Mouse (Mus musculus): ENCODE results near the gene Gm10203. TPM values are rescaled to one million over a fixed set of nuclear protein-coding genes. Genes with fewer than 3 reads are reported as not detected.

Gm10203 gene
- polyA plus RNA-seq, 1 experiment from 2014 or later = not detected

GRCm38 (mm10) chr6:149126675-149127074, 3.3 kb upstream of the Gm10203 start:
- Histone ChIP-seq H3K27ac (ENCODE audit: low read depth, low read length) (no peak overlapping the region), H3K36me3 (ENCODE audit: control insufficient read depth, insufficient read depth, low read length) (no peaks in the 10 kb centered on the region), H3K9ac (ENCODE audit: low read length) (no peak overlapping the region), H3K4me2 (ENCODE audit: low read length) (no peak overlapping the region), H3K4me3 (ENCODE audit: low read depth, low read length) (no peak overlapping the region), H3K27me3 (replicated peaks; ENCODE audit: control insufficient read depth, insufficient read depth, low read length) (no peaks in the 10 kb centered on the region), H3K4me1 (ENCODE audit: control insufficient read depth, insufficient read depth, low read length) (no peaks in the 10 kb centered on the region), H3K9me3 (replicated peaks; ENCODE audit: control insufficient read depth, low read length) (no peaks in the 10 kb centered on the region)
- peak; percentile 67 for ATAC-seq
- peak; percentile 54 for DNase-seq (ENCODE audit: low spot score)
- WGBS = 65% methylated on average over 4 of the region's 4 CpGs

DNA sequence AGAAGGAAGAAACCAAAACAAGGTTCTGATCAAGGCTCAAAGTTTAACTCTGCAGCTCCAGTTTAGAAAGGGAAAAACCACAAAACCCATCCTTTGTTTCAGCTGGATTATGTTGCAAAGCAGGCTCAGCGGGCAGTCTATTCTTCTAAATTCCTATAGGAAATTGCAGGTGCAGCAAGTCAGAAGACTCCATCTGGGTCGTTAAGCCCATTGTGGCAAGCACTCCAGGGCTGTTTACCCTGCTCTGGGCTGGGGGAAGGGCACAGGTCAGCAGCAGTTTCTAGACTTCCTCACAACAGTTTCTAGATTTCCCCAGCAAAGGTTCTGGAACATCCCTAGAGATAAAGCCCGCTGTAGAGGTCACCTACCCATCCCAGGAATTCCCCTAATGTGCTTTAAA, 1.1 kb downstream of the Gm10203 start:
- no peaks in the 10 kb centered on the region for H3K27me3 ChIP-seq (replicated peaks; ENCODE audit: control insufficient read depth, insufficient read depth, low read length)
- H3K9ac ChIP-seq (ENCODE audit: low read length) = no peak overlapping the region
- H3K27ac ChIP-seq (ENCODE audit: low read depth, low read length) = no peak overlapping the region
- ATAC-seq (no peak), DNase-seq (ENCODE audit: low spot score) (no peak)
- no peak overlapping the region for H3K4me3 ChIP-seq (ENCODE audit: low read depth, low read length)
- H3K9me3 ChIP-seq (replicated peaks; ENCODE audit: control insufficient read depth, low read length) = no peaks in the 10 kb centered on the region
- no peaks in the 10 kb centered on the region for H3K4me1 ChIP-seq (ENCODE audit: control insufficient read depth, insufficient read depth, low read length)
- WGBS = 5% methylated on average over 3 of the region's 3 CpGs
- H3K4me2 ChIP-seq (ENCODE audit: low read length) = no peak overlapping the region
- H3K36me3 ChIP-seq (ENCODE audit: control insufficient read depth, insufficient read depth, low read length) = no peaks in the 10 kb centered on the region

DNA sequence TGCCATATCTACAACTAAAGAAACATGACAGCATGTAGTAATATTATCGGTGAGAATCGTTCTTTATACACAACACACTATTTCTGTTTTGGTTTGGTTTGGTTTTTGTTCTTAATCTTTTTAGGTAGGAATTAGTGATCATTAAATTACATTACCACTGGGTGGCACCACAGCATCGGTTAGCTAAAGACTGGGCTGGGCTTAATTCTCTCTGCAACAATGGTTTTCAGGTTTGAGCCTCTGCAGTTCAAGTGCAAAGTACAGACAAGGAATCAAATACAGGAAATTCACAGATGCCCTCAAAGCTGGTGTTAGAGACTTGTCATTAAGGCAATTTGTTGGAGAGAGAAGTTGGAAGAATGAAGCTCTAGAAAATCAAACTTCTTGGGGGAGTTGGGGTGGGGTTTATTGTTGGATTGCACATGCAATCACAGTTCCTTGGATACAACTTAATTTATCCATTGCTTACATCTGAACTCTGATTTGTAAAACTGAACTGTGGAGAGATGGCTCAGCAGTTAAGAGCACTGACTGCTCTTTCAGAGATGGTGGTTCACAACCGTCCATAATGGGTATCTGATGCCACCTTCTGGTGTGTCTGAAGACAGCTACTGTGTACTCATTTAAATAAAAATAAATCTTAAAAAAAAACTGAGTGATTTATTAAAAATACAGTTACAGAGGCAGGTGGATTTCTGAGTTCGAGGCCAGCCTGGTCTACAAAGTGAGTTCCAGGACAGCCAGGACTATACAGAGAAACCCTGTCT, 2.5 kb downstream of the Gm10203 start:
- WGBS = 26% methylated on average over 5 of the region's 5 CpGs

DNA sequence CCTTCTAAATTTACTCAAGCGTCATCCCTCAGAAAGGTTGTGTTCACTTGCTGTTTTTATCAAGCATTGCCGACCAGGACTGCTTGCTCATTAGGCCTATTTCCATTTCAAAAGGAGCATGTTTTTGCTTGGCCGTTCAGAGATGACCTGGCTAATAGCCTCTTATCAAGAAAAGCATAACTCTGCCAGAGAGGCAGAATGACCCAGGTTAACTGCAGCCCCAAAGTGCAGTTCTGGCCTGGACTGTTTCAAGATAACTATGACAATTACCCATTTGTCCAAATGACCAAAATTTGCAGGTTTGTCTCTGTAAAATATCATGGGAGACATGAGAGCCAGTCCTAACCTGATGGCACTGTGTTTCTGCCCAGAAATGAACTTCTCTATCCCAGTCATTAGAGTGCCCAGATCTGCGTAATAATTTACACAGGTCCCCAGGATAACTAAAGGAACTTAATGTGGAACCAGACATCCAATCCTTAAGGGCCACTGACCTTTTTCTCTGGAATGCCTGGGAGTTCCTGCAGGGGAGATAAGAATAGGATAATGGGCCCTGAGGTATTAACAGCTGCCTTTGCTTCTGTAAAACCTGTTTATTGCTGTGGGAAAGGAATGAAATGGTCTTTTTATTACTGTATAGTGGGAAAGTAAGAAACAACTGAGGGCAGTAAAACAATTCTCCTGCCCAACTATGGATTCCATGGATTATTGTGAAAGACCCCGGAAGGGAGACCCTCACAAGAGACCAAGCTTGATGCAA, 4.6 kb downstream of the Gm10203 start:
- H3K36me3 ChIP-seq (ENCODE audit: control insufficient read depth, insufficient read depth, low read length) = no peaks in the 10 kb centered on the region
- no peak overlapping the region for H3K27ac ChIP-seq (ENCODE audit: low read depth, low read length)
- H3K9ac ChIP-seq (ENCODE audit: low read length) = no peak overlapping the region
- ATAC-seq (no peak), DNase-seq (ENCODE audit: low spot score) (no peak)
- H3K4me2 ChIP-seq (ENCODE audit: low read length) = no peak overlapping the region
- no peaks in the 10 kb centered on the region for H3K4me1 ChIP-seq (ENCODE audit: control insufficient read depth, insufficient read depth, low read length)
- H3K9me3 ChIP-seq (replicated peaks; ENCODE audit: control insufficient read depth, low read length) = no peaks in the 10 kb centered on the region
- no peaks in the 10 kb centered on the region for H3K27me3 ChIP-seq (replicated peaks; ENCODE audit: control insufficient read depth, insufficient read depth, low read length)
- WGBS = 5% methylated on average over 5 of the region's 5 CpGs
- no peak overlapping the region for H3K4me3 ChIP-seq (ENCODE audit: low read depth, low read length)

More for the DNA sequence above, 2.5 kb downstream of the Gm10203 start:
- H3K9me3 ChIP-seq (replicated peaks; ENCODE audit: control insufficient read depth, low read length) = no peaks in the 10 kb centered on the region
- no peak overlapping the region for H3K27ac ChIP-seq (ENCODE audit: low read depth, low read length)
- no peaks in the 10 kb centered on the region for H3K36me3 ChIP-seq (ENCODE audit: control insufficient read depth, insufficient read depth, low read length)
- DNase-seq (ENCODE audit: low spot score) = peak; percentile 86
- no peaks in the 10 kb centered on the region for H3K27me3 ChIP-seq (replicated peaks; ENCODE audit: control insufficient read depth, insufficient read depth, low read length)
- H3K4me1 ChIP-seq (ENCODE audit: control insufficient read depth, insufficient read depth, low read length) = no peaks in the 10 kb centered on the region
- no peak overlapping the region for H3K4me3 ChIP-seq (ENCODE audit: low read depth, low read length)
- ATAC-seq = peak; percentile 80
- no peak overlapping the region for H3K9ac ChIP-seq (ENCODE audit: low read length)
- no peak overlapping the region for H3K4me2 ChIP-seq (ENCODE audit: low read length)

DNA sequence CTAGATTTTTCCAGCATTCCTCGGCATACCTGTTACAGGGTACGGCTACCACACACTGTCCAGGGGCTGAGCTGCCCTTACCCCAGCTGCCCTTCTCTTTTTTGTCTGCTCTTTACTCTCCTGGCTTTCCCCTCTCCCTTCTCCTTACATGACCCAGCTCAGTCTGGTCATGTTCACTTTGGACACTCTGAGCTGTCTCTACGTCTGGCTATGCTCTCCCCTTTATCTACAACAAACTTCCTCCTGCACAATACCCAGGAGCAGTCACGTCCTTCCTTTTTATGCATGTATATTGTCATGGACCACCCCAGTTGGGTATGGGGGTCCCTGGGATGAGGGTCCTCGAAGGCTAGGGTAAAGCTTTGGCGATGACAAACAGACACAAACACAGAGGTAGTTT, 5.7 kb downstream of the Gm10203 start:
- Histone ChIP-seq H3K4me2 (ENCODE audit: low read length) (no peak overlapping the region), H3K4me1 (ENCODE audit: control insufficient read depth, insufficient read depth, low read length) (no peaks in the 10 kb centered on the region), H3K36me3 (ENCODE audit: control insufficient read depth, insufficient read depth, low read length) (no peaks in the 10 kb centered on the region), H3K9ac (ENCODE audit: low read length) (no peak overlapping the region), H3K4me3 (ENCODE audit: low read depth, low read length) (no peak overlapping the region), H3K27ac (ENCODE audit: low read depth, low read length) (no peak overlapping the region), H3K9me3 (replicated peaks; ENCODE audit: control insufficient read depth, low read length) (no peaks in the 10 kb centered on the region), H3K27me3 (replicated peaks; ENCODE audit: control insufficient read depth, insufficient read depth, low read length) (no peaks in the 10 kb centered on the region)
- DNase-seq (ENCODE audit: low spot score) (no peak), ATAC-seq (no peak)
- WGBS = 82% methylated on average over 6 of the region's 6 CpGs

DNA sequence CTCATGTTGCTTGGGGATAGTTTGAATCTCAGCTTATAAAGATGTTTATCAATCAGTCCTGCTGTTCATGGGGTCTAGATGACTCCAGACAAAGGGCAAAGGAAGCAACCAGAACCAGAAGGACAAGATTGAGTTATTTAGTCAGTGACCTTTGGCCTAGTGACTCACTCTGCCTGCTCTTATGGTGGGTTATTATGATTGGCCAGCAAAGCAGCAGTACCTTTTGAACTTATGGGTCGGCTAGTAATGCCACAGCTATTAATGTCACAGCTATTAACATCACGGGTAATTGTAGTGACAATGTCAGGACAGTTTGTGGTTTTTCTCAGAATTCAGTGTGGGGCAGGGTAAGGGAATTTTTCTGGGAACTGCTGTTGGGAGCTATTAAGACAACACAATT, 8.0 kb downstream of the Gm10203 start:
- DNase-seq (ENCODE audit: low spot score) (no peak), ATAC-seq (no peak)
- H3K4me3 ChIP-seq (ENCODE audit: low read depth, low read length) = no peak overlapping the region
- H3K36me3 ChIP-seq (ENCODE audit: control insufficient read depth, insufficient read depth, low read length) = no peaks in the 10 kb centered on the region
- H3K4me1 ChIP-seq (ENCODE audit: control insufficient read depth, insufficient read depth, low read length) = peaks cover 3% of the 10 kb centered on the region; the same call in 1 of the 2 replicates
- no peak overlapping the region for H3K4me2 ChIP-seq (ENCODE audit: low read length)
- WGBS = 86% methylated on average over 2 of the region's 2 CpGs
- no peak overlapping the region for H3K27ac ChIP-seq (ENCODE audit: low read depth, low read length)
- H3K9me3 ChIP-seq (replicated peaks; ENCODE audit: control insufficient read depth, low read length) = no peaks in the 10 kb centered on the region
- no peaks in the 10 kb centered on the region for H3K27me3 ChIP-seq (replicated peaks; ENCODE audit: control insufficient read depth, insufficient read depth, low read length)
- no peak overlapping the region for H3K9ac ChIP-seq (ENCODE audit: low read length)

DNA sequence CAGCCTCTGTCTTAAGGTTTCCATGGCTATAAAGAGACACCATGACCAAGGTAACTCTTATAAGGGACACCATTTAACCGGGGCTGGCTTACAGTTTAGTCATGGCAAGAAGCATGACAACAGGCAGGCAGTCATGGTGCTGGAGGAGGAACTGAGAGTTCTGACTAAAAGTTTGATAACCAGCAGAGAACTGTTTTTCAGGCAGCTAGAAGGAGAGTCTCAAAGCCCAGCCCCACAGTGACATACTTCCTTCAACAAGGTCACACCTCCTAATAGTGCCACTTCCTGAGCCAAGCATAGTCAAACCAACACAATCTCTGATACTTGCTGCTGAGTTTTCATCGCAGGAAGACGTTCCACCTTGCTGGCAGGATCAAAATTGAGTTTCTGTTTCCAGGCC, 9.0 kb downstream of the Gm10203 start:
- 83% methylated on average over 3 of the region's 3 CpGs for WGBS

GRCm38 (mm10) chr6:149139471-149139870, 9.5 kb downstream of the Gm10203 start, which contains the start of gene Etfbkmt:
Etfbkmt (plus strand) TSS chr6:149139849.
- DNase-seq (ENCODE audit: low spot score) (no peak), ATAC-seq (no peak)
- Histone ChIP-seq H3K4me2 (ENCODE audit: low read length) (no peak within 1 kb of the TSS), H3K36me3 (ENCODE audit: control insufficient read depth, insufficient read depth, low read length) (no peaks in the 10 kb centered on the region), H3K4me3 (ENCODE audit: low read depth, low read length) (no peak within 1 kb of the TSS), H3K9ac (ENCODE audit: low read length) (no peak within 1 kb of the TSS), H3K9me3 (replicated peaks; ENCODE audit: control insufficient read depth, low read length) (no peaks in the 10 kb centered on the region), H3K4me1 (ENCODE audit: control insufficient read depth, insufficient read depth, low read length) (peaks cover 3% of the 10 kb centered on the region; the same call in 1 of the 2 replicates), H3K27ac (ENCODE audit: low read depth, low read length) (no peak within 1 kb of the TSS), H3K27me3 (replicated peaks; ENCODE audit: control insufficient read depth, insufficient read depth, low read length) (no peaks in the 10 kb centered on the region)
- WGBS = 80% methylated on average over 1 of the region's 1 CpGs

More for the DNA sequence above, 9.0 kb downstream of the Gm10203 start:
- Histone ChIP-seq H3K4me1 (ENCODE audit: control insufficient read depth, insufficient read depth, low read length) (peaks cover 3% of the 10 kb centered on the region; the same call in 1 of the 2 replicates), H3K36me3 (ENCODE audit: control insufficient read depth, insufficient read depth, low read length) (no peaks in the 10 kb centered on the region), H3K27me3 (replicated peaks; ENCODE audit: control insufficient read depth, insufficient read depth, low read length) (no peaks in the 10 kb centered on the region), H3K4me2 (ENCODE audit: low read length) (no peak overlapping the region), H3K27ac (ENCODE audit: low read depth, low read length) (no peak overlapping the region), H3K4me3 (ENCODE audit: low read depth, low read length) (no peak overlapping the region), H3K9ac (ENCODE audit: low read length) (no peak overlapping the region), H3K9me3 (replicated peaks; ENCODE audit: control insufficient read depth, low read length) (no peaks in the 10 kb centered on the region)
- DNase-seq (ENCODE audit: low spot score) = no peak
- ATAC-seq = no peak

Data from forebrain, embryonic 14.5 days (tissue).